Comparison of ENCODE assay signal across 8 mouse cellular contexts in genomic region chr8:13337678-13338077, GRCm38 (mm10). TPM values are rescaled to one million over a fixed set of nuclear protein-coding genes. Genes with fewer than 3 reads are reported as not detected.
DNase-seq lines count a peak whose midpoint lies in the region; ATAC-seq and TF ChIP-seq lines count a peak whose summit lies in the region.

No protein-coding gene starts in this region.

- peak overlapping the region; percentile 77 for H3K4me2 ChIP-seq in forebrain, embryonic 14.5 days (ENCODE audit: low read length)
- H3K4me2 ChIP-seq in liver, embryonic 14.5 days (ENCODE audit: low read depth) = peak overlapping the region; percentile 87

- no peaks in the 10 kb centered on the region for H3K27me3 ChIP-seq in forebrain, embryonic 14.5 days (replicated peaks; ENCODE audit: control insufficient read depth, insufficient read depth, low read length)
- H3K27me3 ChIP-seq in liver, embryonic 14.5 days (ENCODE audit: control insufficient read depth, insufficient read depth, low read length) = no peaks in the 10 kb centered on the region

- no peaks in the 10 kb centered on the region for H3K9me3 ChIP-seq in forebrain, embryonic 14.5 days (replicated peaks; ENCODE audit: control insufficient read depth, low read length)
- H3K9me3 ChIP-seq in liver, embryonic 14.5 days (ENCODE audit: control insufficient read depth, low read length) = no peaks in the 10 kb centered on the region

- ATAC-seq in forebrain, embryonic 14.5 days = 0 out of 2 replicates have a peak, but pooled peaks have one; percentile 1
- no peak for ATAC-seq in liver, embryonic 14.5 days (ENCODE audit: insufficient read depth)

- no peak for TF ChIP-seq CTCF in liver, embryonic 14.5 days (IDR thresholded peaks at IDR 0.05; ENCODE audit: low read depth)

- WGBS in forebrain, embryonic 14.5 days = 81% methylated on average over 3 of the region's 3 CpGs
- WGBS in liver, embryonic 14.5 days (ENCODE audit: insufficient replicate concordance) = 52% methylated on average over 3 of the region's 3 CpGs

- peaks cover 28% of the 10 kb centered on the region for H3K36me3 ChIP-seq in forebrain, embryonic 14.5 days (ENCODE audit: control insufficient read depth, insufficient read depth, low read length)
- H3K36me3 ChIP-seq in liver, embryonic 14.5 days (replicated peaks; ENCODE audit: control insufficient read depth, insufficient read depth, low read depth) = peaks cover 17% of the 10 kb centered on the region

- H3K4me1 ChIP-seq in forebrain, embryonic 14.5 days (ENCODE audit: control insufficient read depth, insufficient read depth, low read length) = peaks cover 12% of the 10 kb centered on the region
- peaks cover 14 to 27% of the 10 kb centered on the region in 2 experiments for H3K4me1 ChIP-seq in liver, embryonic 14.5 days (replicated peaks; ENCODE audit: control insufficient read depth in 2 of 2, insufficient read depth in 2 of 2, low read length in 1 of 2)

- no peak for TF ChIP-seq EP300 in liver, embryonic 14.5 days (IDR thresholded peaks at IDR 0.05; ENCODE audit: low read depth)

- no peak overlapping the region for H3K27ac ChIP-seq in forebrain, embryonic 14.5 days (ENCODE audit: low read depth, low read length)
- no peak overlapping the region for H3K27ac ChIP-seq in liver, embryonic 14.5 days

- 0 out of 2 replicates have a peak overlapping the region, but pooled peaks have one; percentile 7 for H3K9ac ChIP-seq in forebrain, embryonic 14.5 days (ENCODE audit: low read length)
- no peak overlapping the region for H3K9ac ChIP-seq in liver, embryonic 14.5 days (replicated peaks)

- H3K4me3 ChIP-seq in forebrain, embryonic 14.5 days (ENCODE audit: low read depth, low read length) = 0 out of 2 replicates have a peak overlapping the region, but pooled peaks have one; percentile 85
- H3K4me3 ChIP-seq in liver, embryonic 14.5 days (ENCODE audit: insufficient read depth in 1 of 2, low read depth in 2 of 2, low read length in 2 of 2) = no peak overlapping the region; a peak in 1 of 4 replicates

- DNase-seq in cerebellum, adult 9-10 months = peak; percentile 21
- DNase-seq in cerebellum, postnatal 25 days = no peak
- DNase-seq in 3T3-L1 (ENCODE audit: low read depth, low spot score) (peak; percentile 16), adipocyte (ENCODE audit: low spot score) (no peak)
- no peak for DNase-seq in forebrain, embryonic 14.5 days (ENCODE audit: low spot score)
- DNase-seq in liver, embryonic 14.5 days (ENCODE audit: low read depth in 3 of 3, low spot score in 3 of 3) = no peak
- no peak for DNase-seq in adrenal gland, adult (ENCODE audit: inconsistent age in 2 of 2, low spot score in 1 of 2)
- no peak for DNase-seq in c-Kit-positive CD71-positive TER-119-positive erythroid progenitor cells, embryonic 14.5 days (ENCODE audit: low spot score)

RNA-seq across cellular contexts. Expression of gene Tfdp1, which starts 0.9 kb away (rescaled TPM):
- 145 and 146 TPM in 2 replicates for polyA plus RNA-seq in forebrain, embryonic 14.5 days (2014; fragmentation: Nextera tagmentation; extraction: Ambion mirVana)
- polyA plus RNA-seq in liver, embryonic 14.5 days (2012; rRNA removed) = 86.2 and 108 TPM in 2 replicates
- 90.1 and 107 TPM in 2 replicates for polyA plus RNA-seq in liver, embryonic 14.5 days (2014; fragmentation: Nextera tagmentation; extraction: Ambion mirVana)

RNA-seq across cellular contexts. Expression of gene Tmco3, which starts 49.7 kb away (rescaled TPM):
- 30.7 and 46.9 TPM in 2 replicates for polyA plus RNA-seq in forebrain, embryonic 14.5 days (2014; fragmentation: Nextera tagmentation; extraction: Ambion mirVana)
- polyA plus RNA-seq in liver, embryonic 14.5 days (2012; rRNA removed) = 2.6 and 3.7 TPM in 2 replicates
- polyA plus RNA-seq in liver, embryonic 14.5 days (2014; fragmentation: Nextera tagmentation; extraction: Ambion mirVana) = 3.9 and 5.5 TPM in 2 replicates

RNA-seq across cellular contexts. Expression of gene Dcun1d2, which starts 49.7 kb away (rescaled TPM):
- polyA plus RNA-seq in forebrain, embryonic 14.5 days (2014; fragmentation: Nextera tagmentation; extraction: Ambion mirVana) = 33.4 and 38.5 TPM in 2 replicates
- 6.5 and 7.1 TPM in 2 replicates for polyA plus RNA-seq in liver, embryonic 14.5 days (2012; rRNA removed)
- polyA plus RNA-seq in liver, embryonic 14.5 days (2014; fragmentation: Nextera tagmentation; extraction: Ambion mirVana) = 7.9 and 8.7 TPM in 2 replicates

RNA-seq across cellular contexts. Expression of gene Atp4b, which starts 58.9 kb away (rescaled TPM):
- polyA plus RNA-seq in forebrain, embryonic 14.5 days (2014; fragmentation: Nextera tagmentation; extraction: Ambion mirVana) = not detected in 2 replicates
- not detected in 2 replicates for polyA plus RNA-seq in liver, embryonic 14.5 days (2012; rRNA removed)
- not detected in 2 replicates for polyA plus RNA-seq in liver, embryonic 14.5 days (2014; fragmentation: Nextera tagmentation; extraction: Ambion mirVana)

Comparison
In these comparisons a context has a peak if more than half of its experiments do, and no peak if none do; other contexts are left out.
1. DNase-seq: peak in cerebellum, adult 9-10 months (single experiment) and 3T3-L1 (single experiment); none in cerebellum, postnatal 25 days (0 of 2), forebrain, embryonic 14.5 days (single experiment), liver, embryonic 14.5 days (0 of 3), adrenal gland, adult (0 of 2), c-Kit-positive CD71-positive TER-119-positive erythroid progenitor cells, embryonic 14.5 days (single experiment) and adipocyte (single experiment).